Mouse (Mus musculus) kidney, postnatal 0 days (tissue): Measurements from ENCODE around the gene Plpp3. TPM values are rescaled to one million over a fixed set of nuclear protein-coding genes. Genes with fewer than 3 reads are reported as not detected.
A peak's percentile ranks its signal among the peaks of the same experiment; 100 is the strongest.

Experiments used
- ATAC-seq: fragments of 200-750 bp; cut with Nextera tagmentation; replicated peaks from 2 replicates; pipeline ENCODE4 v1.8.0; 2017; ENCODE audit warnings: low read depth, moderate number of reproducible peaks, moderate TSS enrichment, moderate library complexity; ENCODE audit not compliant: low FRiP score
- DNase-seq: peaks from one replicate; pipeline ENCODE4 v3.0.0-alpha.2; 2016; ENCODE audit warnings: low spot score
- H3K27ac ChIP-seq: fragments of 300-500 bp; sonication (generic); 2 replicates; pipeline ENCODE4 v1.5.1; 2014; ENCODE audit warnings: mild to moderate bottlenecking
- H3K27me3 ChIP-seq: fragments of 300-500 bp; sonication (generic); 2 replicates; pipeline ENCODE4 v1.6.1; 2014; ENCODE audit warnings: low read length, mixed read lengths; ENCODE audit not compliant: insufficient read depth
- H3K36me3 ChIP-seq: fragments of 300-500 bp; sonication (generic); 2 replicates; pipeline ENCODE4 v1.6.1; 2014; ENCODE audit warnings: low read length, mixed read lengths; ENCODE audit not compliant: insufficient read depth
- H3K4me1 ChIP-seq: fragments of 300-500 bp; sonication (generic); replicated peaks from 2 replicates; pipeline ENCODE4 v1.6.1; 2014; ENCODE audit warnings: antibody characterized with exemption, low read length, mixed read lengths; ENCODE audit not compliant: insufficient read depth
- H3K4me2 ChIP-seq: fragments of 300-500 bp; sonication (generic); 2 replicates; pipeline ENCODE4 v1.6.1; 2014; ENCODE audit warnings: mild to moderate bottlenecking, low read length, moderate library complexity, mixed read lengths
- H3K4me3 ChIP-seq: fragments of 300-500 bp; sonication (generic); replicated peaks from 2 replicates; pipeline ENCODE4 v1.5.1; 2014; ENCODE audit warnings: low read depth, low read length
- H3K9ac ChIP-seq: fragments of 300-500 bp; sonication (generic); 2 replicates; pipeline ENCODE4 v1.6.1; 2014; ENCODE audit warnings: low read depth, low read length
- H3K9me3 ChIP-seq: fragments of 300-500 bp; sonication (generic); replicated peaks from 2 replicates; pipeline ENCODE4 v1.6.1; 2016; ENCODE audit warnings: low read length, inconsistent platforms, mixed read lengths
- CTCF ChIP-seq: IDR thresholded peaks from 2 replicates; pipeline ENCODE4 v1.5.1; 2016; ENCODE audit warnings: antibody characterized with exemption, low read depth, mild to moderate bottlenecking, moderate library complexity
- WGBS: fragments of 180-500 bp; shearing (Covaris S2); extraction: QIAGEN DNeasy Blood & Tissue Kit; methylation state at CpG from one replicate; pipeline ENCODE4 v1.1.7; 2014; 5-methylcytosine and 5-hydroxymethylcytosine counted together
- polyA plus RNA-seq: library from polyadenylated mRNA; unstranded; fragments of >200 nt; fragmentation: Nextera tagmentation; extraction: Ambion mirVana; gene quantifications from 2 replicates; pipeline ENCODE4 v1.2.1, GENCODE M21; 2015

Plpp3 gene
- polyA plus RNA-seq, 1 experiment from 2014 or later, result 77.4 TPM

DNA sequence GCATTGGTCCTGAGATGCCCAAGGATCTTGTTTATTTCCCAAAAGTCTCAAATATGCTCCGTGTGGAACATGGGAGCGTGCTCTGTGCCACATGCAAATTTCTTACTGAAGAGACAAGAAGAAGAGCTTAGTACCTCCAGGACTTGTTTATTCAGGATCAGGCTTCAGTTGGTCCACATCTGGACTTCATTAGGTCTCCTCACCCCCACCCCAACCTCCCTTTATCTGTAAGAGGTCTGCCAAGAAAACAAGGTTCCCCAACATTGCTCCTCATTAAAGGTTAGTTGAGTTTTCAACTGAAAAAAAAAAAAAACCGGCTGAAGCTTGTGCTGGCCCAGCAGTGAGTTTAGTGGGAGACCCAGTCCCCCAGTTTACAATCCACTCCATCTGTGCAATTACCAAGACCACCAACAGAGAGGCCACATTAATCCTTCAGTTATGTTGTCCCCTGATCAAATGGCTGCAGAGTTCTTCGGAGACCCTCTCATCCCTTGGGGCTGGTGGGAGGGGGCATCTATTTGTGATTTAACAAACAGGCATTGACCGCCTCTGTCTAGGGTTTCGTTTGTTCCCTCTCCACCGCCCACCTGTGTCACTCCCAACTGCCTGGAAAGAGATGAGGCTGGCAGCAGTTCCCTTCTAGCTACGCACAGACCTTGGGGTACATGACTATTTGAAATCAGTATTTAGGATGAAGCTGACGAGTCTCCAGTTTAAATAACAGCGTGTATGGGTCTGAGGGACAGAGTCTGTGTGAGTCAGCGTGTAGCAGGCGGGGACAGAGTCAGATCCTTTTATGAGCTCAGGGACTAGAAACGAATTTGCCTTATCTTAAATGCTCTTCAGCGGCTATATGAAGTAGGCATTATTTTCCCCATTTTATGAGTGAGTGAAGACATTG is 43.7 kb downstream of the Plpp3 start:
- 36% methylated on average over 14 of the region's 14 CpGs for WGBS
- no peak overlapping the region for H3K4me3 ChIP-seq
- no peak for DNase-seq
- no peak for ATAC-seq
- no peak overlapping the region for H3K9ac ChIP-seq
- H3K27me3 ChIP-seq, result no peaks in the 10 kb centered on the region
- no peak for TF ChIP-seq CTCF
- peaks cover 24% of the 10 kb centered on the region for H3K4me1 ChIP-seq
- no peaks in the 10 kb centered on the region for H3K9me3 ChIP-seq
- H3K27ac ChIP-seq, result no peak overlapping the region
- H3K4me2 ChIP-seq, result no peak overlapping the region
- peaks cover 7% of the 10 kb centered on the region; the same call in 1 of the 2 replicates for H3K36me3 ChIP-seq

DNA sequence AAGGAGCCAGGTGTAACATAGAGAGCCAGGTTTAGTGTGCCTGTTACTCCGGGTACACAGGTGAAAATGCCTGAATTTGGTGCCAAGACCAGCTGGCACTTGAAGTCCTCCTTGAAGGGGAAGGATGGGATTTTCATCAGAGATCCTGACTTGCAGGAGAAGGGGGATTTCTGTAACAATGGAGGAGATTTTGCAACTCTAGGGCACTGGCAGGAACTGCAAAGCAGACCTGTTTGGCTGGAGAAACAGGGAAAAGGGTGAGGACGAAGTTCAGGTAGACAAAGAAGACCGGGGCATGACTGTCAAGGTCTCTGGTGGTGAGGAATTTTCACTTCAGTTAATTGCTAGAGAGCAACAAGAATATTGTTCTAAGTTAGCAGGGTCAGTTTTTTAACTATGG is 45.3 kb downstream of the Plpp3 start:
- Histone ChIP-seq H3K27ac (no peak overlapping the region), H3K4me3 (no peak overlapping the region), H3K36me3 (peaks cover 6% of the 10 kb centered on the region; the same call in 1 of the 2 replicates), H3K9me3 (no peaks in the 10 kb centered on the region), H3K27me3 (no peaks in the 10 kb centered on the region), H3K9ac (no peak overlapping the region), H3K4me1 (peaks cover 34% of the 10 kb centered on the region), H3K4me2 (no peak overlapping the region)
- TF ChIP-seq CTCF, result no peak
- 85% methylated on average over 3 of the region's 3 CpGs for WGBS
- DNase-seq, result no peak
- ATAC-seq, result no peak

DNA sequence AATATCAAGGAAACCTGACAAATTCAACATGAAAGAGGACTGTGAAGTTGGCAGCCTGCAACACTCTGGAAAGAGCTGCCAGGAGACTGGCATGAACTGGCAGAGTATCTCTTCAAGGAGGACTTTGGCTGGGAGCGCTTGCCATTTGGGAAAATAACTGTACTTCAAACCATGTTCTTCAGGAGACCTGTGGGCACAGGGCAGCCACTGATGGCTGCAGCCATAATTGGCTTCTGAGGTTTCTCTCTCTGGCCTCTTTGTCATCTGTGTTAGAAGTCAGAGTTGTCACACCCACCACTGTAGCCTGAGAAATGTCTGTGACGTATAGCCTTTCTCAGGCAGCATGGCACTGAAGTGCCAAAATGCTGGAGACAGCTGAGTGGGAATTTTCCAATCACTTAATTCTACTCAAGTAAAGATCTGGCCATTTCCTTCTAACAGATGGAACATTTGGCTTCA is 46.2 kb downstream of the Plpp3 start:
- no peak for DNase-seq
- Histone ChIP-seq H3K27ac (no peak overlapping the region), H3K4me2 (no peak overlapping the region), H3K4me1 (peaks cover 35% of the 10 kb centered on the region), H3K9me3 (no peaks in the 10 kb centered on the region), H3K27me3 (no peaks in the 10 kb centered on the region), H3K4me3 (no peak overlapping the region), H3K36me3 (peaks cover 3% of the 10 kb centered on the region; the same call in 1 of the 2 replicates), H3K9ac (no peak overlapping the region)
- 86% methylated on average over 2 of the region's 2 CpGs for WGBS
- no peak for ATAC-seq
- no peak for TF ChIP-seq CTCF

DNA sequence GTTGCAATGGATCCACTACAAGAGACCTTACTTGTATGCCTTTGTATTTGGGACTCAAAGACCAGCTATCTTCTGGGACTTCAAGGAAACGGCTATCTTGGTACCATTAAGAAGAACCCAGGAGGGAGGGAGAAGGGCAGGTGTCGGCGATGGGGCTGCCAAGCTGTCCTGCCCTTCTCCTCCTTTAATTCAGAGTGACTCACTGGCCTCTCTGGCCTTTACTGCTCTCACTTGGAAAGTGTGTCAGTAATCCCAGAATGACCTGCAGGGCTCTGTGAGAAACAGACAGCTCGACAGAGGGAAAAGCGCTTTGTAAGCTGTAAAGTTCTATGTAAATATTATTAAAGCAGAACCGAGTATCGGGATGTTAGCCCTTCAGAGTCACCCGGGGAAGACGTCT is 46.9 kb downstream of the Plpp3 start:
- no peak for TF ChIP-seq CTCF
- Histone ChIP-seq H3K27ac (no peak overlapping the region), H3K4me1 (peaks cover 32% of the 10 kb centered on the region), H3K27me3 (no peaks in the 10 kb centered on the region), H3K9me3 (no peaks in the 10 kb centered on the region), H3K4me3 (no peak overlapping the region), H3K36me3 (peaks cover 8% of the 10 kb centered on the region; the same call in 1 of the 2 replicates), H3K9ac (no peak overlapping the region), H3K4me2 (no peak overlapping the region)
- no peak for DNase-seq
- no peak for ATAC-seq
- 42% methylated on average over 9 of the region's 9 CpGs for WGBS

DNA sequence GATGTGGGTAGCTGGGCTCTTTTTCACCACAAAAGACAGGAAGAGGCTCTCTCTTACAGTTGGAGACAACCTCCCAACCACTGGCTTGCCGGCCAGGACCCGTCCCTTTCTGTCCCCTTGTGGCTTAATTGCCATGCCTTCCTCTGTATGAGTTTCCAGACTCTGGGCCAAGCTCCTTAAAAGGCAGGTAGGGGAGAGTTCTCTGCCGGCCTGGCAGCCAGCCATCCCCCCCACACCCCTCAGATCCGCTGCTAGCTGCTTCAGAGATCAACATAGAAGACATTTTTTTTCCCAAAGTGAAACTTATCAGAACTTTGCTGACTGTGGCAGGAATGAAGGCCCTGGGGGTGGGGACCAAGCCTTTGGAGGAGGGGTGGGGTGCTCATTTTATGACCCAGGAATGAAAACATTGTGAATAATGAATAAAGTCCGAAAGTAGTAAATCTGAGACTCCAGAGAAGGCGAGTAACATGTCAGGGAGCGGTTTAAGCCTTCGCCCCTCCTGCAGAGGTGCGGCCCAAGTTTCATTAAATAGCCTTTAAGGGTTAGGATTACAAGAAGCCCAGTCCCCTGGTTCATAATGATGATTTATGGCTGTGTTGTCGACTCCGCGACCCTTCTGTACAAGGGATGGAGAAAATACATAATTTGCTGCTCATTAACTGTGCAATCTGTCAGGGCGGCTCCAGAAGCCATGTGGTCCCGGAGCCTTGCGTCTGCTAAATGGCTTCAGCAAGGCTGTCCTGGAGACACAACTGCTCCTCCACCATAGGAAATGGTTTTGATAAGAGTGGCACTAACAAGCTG is 48.1 kb downstream of the Plpp3 start:
- H3K27ac ChIP-seq, result peak overlapping the region; percentile 66
- no peak overlapping the region for H3K4me3 ChIP-seq
- no peaks in the 10 kb centered on the region for H3K27me3 ChIP-seq
- H3K9ac ChIP-seq, result no peak overlapping the region
- H3K36me3 ChIP-seq, result peaks cover 18% of the 10 kb centered on the region
- H3K4me1 ChIP-seq, result peaks cover 35% of the 10 kb centered on the region
- peak overlapping the region; percentile 30; the same call in 1 of the 2 replicates for H3K4me2 ChIP-seq
- 21% methylated on average over 15 of the region's 15 CpGs for WGBS
- ATAC-seq (no peak; the same call in 1 of the 2 replicates), DNase-seq (peak; percentile 87)
- no peak; the same call in 1 of the 2 replicates for TF ChIP-seq CTCF
- H3K9me3 ChIP-seq, result no peaks in the 10 kb centered on the region

DNA sequence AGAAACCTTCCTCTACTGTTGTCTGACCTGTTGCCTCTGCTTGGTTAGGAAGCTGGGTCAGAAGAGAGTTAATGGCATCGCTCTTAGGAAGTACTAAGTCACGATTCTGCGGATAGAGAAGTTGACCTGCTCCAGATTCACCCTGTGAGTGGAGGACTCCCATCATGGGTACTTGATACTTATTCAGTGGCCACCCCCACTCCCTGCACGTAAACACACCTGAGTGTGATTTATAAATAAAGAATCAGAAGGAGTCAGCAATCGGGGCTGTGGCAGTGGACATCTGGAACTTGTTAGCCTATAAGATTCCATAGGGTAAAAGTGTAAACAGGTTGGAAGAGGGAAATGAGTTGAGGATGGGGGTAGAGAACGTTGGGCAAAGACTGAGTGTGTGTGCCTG is 49.0 kb downstream of the Plpp3 start:
- H3K9me3 ChIP-seq, result no peaks in the 10 kb centered on the region
- no peak for ATAC-seq
- no peak overlapping the region for H3K4me2 ChIP-seq
- no peak overlapping the region for H3K4me3 ChIP-seq
- peaks cover 18% of the 10 kb centered on the region for H3K36me3 ChIP-seq
- 62% methylated on average over 6 of the region's 6 CpGs for WGBS
- H3K27ac ChIP-seq, result no peak overlapping the region
- no peaks in the 10 kb centered on the region for H3K27me3 ChIP-seq
- peaks cover 31% of the 10 kb centered on the region for H3K4me1 ChIP-seq
- no peak overlapping the region for H3K9ac ChIP-seq
- DNase-seq, result no peak
- no peak for TF ChIP-seq CTCF
